Mouse (Mus musculus) brain, embryonic 14.5 days (tissue): ENCODE measurements around the gene Card10.

Experiments used
- CTCF ChIP-seq: fragments of 200-500 bp; IDR thresholded peaks from 2 replicates; pipeline ENCODE4 v1.5.1; 2012; ENCODE audit warnings: inconsistent platforms, mild to moderate bottlenecking, moderate library complexity, borderline replicate concordance; ENCODE audit not compliant: insufficient read depth, insufficient read length; ENCODE audit errors: extremely low read depth
- POLR2A ChIP-seq: fragments of 200-500 bp; IDR thresholded peaks from 2 replicates; pipeline ENCODE4 v1.6.1; 2012; ENCODE audit warnings: mild to moderate bottlenecking, inconsistent platforms, borderline replicate concordance; ENCODE audit not compliant: poor library complexity, insufficient read depth, insufficient read length, severe bottlenecking; ENCODE audit errors: extremely low read depth

- TF ChIP-seq POLR2A (no peak), CTCF (no peak)
These were observed 76.1 kb downstream of the Card10 start for GRCm38 (mm10) chr15:78726697-78727096.
